Mouse (Mus musculus): ENCODE measurements around the gene Phka1. TPM values are rescaled to one million over a fixed set of nuclear protein-coding genes. Genes with fewer than 3 reads are reported as not detected.
A peak's percentile ranks its signal among the peaks of the same experiment; 100 is the strongest.

Gene Phka1
- polyA plus RNA-seq, 1 experiment from 2014 or later = 1.0 TPM

DNA sequence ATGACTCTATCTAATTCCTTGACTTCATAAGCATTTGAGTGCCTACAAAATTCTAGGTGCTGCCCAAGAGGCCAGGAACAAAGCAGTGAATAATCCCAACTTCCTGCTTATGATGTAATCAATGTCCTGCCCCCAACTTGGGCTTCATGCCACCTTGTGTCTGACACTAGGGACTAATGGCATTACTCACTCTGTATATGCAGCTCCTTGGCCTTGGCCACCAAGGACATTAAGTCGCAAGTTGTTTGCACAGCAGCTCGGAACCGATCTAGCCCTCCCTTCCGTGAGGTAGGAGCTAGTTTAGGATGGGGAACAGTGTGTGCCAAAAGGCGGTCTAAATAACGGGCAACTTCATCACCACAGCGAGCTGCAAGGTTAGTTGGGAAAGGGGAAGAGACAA lies 87.1 kb downstream of the Phka1 start:
- Histone ChIP-seq H3K4me2 (no peak overlapping the region), H3K9ac (no peak overlapping the region), H3K9me3 (replicated peaks) (no peaks in the 10 kb centered on the region), H3K36me3 (replicated peaks) (no peaks in the 10 kb centered on the region), H3K4me3 (replicated peaks) (no peak overlapping the region), H3K4me1 (replicated peaks) (no peaks in the 10 kb centered on the region), H3K27me3 (no peaks in the 10 kb centered on the region), H3K27ac (replicated peaks) (no peak overlapping the region)
- ATAC-seq (ENCODE audit: insufficient read depth) = no peak
- 64% methylated on average over 7 of the region's 7 CpGs for WGBS (ENCODE audit: insufficient replicate concordance)

DNA sequence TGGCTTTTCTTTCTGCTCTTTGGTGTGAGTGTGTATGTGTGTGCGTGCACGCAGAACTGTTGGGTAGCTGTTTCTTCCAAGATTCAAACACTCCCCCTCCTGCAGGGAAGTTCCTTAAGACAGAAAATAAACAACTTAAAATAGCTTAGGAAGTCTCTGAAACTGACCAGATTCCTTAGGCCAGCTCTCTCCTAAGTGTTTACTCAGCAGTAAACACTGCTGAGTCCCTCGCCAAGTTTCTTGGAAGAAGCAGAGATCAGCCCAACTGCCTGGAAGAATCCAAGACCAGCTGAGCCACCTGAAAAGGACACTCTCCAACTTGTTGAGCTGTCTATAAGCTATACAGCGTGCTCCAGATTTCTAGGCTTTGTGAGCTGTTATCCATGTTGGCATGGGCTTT lies 134.8 kb downstream of the Phka1 start:
- Histone ChIP-seq H3K4me2 (no peak overlapping the region), H3K9me3 (replicated peaks) (no peaks in the 10 kb centered on the region), H3K4me3 (replicated peaks) (no peak overlapping the region), H3K27me3 (peaks cover 10% of the 10 kb centered on the region), H3K36me3 (replicated peaks) (no peaks in the 10 kb centered on the region), H3K4me1 (replicated peaks) (no peaks in the 10 kb centered on the region), H3K27ac (replicated peaks) (no peak overlapping the region), H3K9ac (no peak overlapping the region)
- 50% methylated on average over 4 of the region's 4 CpGs for WGBS (ENCODE audit: insufficient replicate concordance)
- no peak for ATAC-seq (ENCODE audit: insufficient read depth)

DNA sequence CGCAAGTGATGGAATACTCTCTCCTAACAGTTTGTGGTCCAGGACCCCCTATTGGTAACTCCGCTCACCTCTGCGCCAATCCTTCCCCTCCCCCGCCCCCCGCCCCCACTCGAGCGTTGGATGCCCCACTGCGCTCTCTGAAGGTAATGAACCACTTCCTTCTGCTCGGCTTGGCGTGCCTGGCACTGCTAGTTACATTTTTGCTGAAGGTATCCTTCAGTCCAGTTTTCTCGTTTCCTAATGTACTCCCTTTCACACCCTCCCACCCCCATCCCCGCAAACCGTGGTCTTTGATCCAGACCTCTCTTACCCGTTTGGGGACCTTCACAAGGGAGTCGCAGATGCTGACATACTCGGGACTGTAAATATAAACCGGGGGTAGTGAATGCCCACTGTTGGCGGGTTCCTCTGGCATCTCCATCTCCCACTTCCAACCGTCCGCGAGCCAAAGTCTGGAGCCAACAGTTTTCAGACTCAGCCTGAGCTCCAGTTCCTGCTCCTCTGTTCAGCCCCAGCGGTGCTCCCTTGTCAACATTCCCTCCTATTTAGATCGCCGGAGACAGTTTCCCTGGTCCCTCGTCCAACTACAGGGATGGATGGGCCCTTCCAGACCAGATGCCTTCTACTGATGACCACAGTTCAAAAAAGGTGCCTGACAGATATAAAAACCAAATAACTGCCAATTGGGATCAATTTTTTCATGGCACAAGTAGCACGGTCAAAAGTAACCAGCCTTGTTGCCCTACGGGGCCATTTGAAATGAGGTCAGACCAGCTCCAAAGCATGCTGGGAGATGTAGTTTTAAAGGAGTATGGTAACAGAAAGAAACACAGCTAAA lies 139.2 kb downstream of the Phka1 start, which contains the start of gene Hdac8:
Hdac8 (minus strand) TSS at position 716 of the 838 bp plus-strand sequence.
- peak; percentile 84 for ATAC-seq (ENCODE audit: insufficient read depth)
- peak within 1 kb of the TSS; percentile 64 for H3K4me3 ChIP-seq (replicated peaks)
- H3K9me3 ChIP-seq (replicated peaks) = no peaks in the 10 kb centered on the region
- WGBS (ENCODE audit: insufficient replicate concordance) = 11% methylated on average over 27 of the region's 27 CpGs
- H3K4me1 ChIP-seq (replicated peaks) = no peaks in the 10 kb centered on the region
- no peak within 1 kb of the TSS for H3K27ac ChIP-seq (replicated peaks)
- peak within 1 kb of the TSS; percentile 59 for H3K9ac ChIP-seq
- peak within 1 kb of the TSS; percentile 65 for H3K4me2 ChIP-seq
- peaks cover 3% of the 10 kb centered on the region; the same call in 1 of the 2 replicates for H3K27me3 ChIP-seq
- no peaks in the 10 kb centered on the region for H3K36me3 ChIP-seq (replicated peaks)

- WGBS (ENCODE audit: insufficient replicate concordance) = 35% methylated on average over 10 of the region's 10 CpGs
- ATAC-seq (ENCODE audit: insufficient read depth) = no peak
These were observed 139.9 kb downstream of the Phka1 start for GRCm38 (mm10) chrX:102504179-102504578.

GRCm38 (mm10) chrX:102493992-102494730 lies 149.9 kb downstream of the Phka1 start:
- Histone ChIP-seq H3K9ac (no peak overlapping the region), H3K4me3 (replicated peaks) (no peak overlapping the region), H3K27ac (replicated peaks) (no peak overlapping the region), H3K4me2 (no peak overlapping the region), H3K4me1 (replicated peaks) (no peaks in the 10 kb centered on the region), H3K36me3 (replicated peaks) (no peaks in the 10 kb centered on the region), H3K9me3 (replicated peaks) (no peaks in the 10 kb centered on the region), H3K27me3 (no peaks in the 10 kb centered on the region)
- 54% methylated on average over 6 of the region's 6 CpGs for WGBS (ENCODE audit: insufficient replicate concordance)
- ATAC-seq (ENCODE audit: insufficient read depth) = no peak

More at GRCm38 (mm10) chrX:102504179-102504578, 139.9 kb downstream of the Phka1 start:
- Histone ChIP-seq H3K4me1 (replicated peaks) (no peaks in the 10 kb centered on the region), H3K9ac (peak overlapping the region; percentile 59), H3K27ac (replicated peaks) (no peak overlapping the region), H3K27me3 (peaks cover 3% of the 10 kb centered on the region; the same call in 1 of the 2 replicates), H3K36me3 (replicated peaks) (no peaks in the 10 kb centered on the region), H3K4me3 (replicated peaks) (peak overlapping the region; percentile 64), H3K9me3 (replicated peaks) (no peaks in the 10 kb centered on the region), H3K4me2 (peak overlapping the region; percentile 65)

DNA sequence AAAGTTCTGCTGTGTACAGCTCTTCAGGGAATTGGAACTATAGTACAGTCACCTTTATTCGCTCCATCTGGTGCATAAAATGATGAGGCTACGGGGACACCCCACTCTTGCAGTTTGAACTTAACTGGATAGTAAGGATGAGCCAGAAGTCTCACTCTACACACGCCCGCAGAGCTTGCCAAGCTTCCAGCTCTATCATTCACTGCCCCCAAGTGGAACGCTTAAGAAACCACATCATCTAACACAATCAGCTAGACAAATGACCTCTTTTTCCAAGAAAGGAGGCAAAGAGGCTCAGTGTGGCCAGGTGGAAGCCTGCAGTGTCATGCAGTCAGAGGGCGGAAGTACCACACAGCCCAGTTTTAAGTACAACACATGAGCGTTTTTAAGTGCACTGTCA lies 158.5 kb downstream of the Phka1 start:
- H3K27ac ChIP-seq (replicated peaks) = no peak overlapping the region
- no peak overlapping the region for H3K9ac ChIP-seq
- H3K36me3 ChIP-seq (replicated peaks) = no peaks in the 10 kb centered on the region
- no peaks in the 10 kb centered on the region for H3K4me1 ChIP-seq (replicated peaks)
- ATAC-seq (ENCODE audit: insufficient read depth) = no peak
- no peaks in the 10 kb centered on the region; the same call in 1 of the 2 replicates for H3K27me3 ChIP-seq
- no peaks in the 10 kb centered on the region for H3K9me3 ChIP-seq (replicated peaks)
- no peak overlapping the region for H3K4me3 ChIP-seq (replicated peaks)
- 78% methylated on average over 7 of the region's 7 CpGs for WGBS (ENCODE audit: insufficient replicate concordance)
- no peak overlapping the region for H3K4me2 ChIP-seq

DNA sequence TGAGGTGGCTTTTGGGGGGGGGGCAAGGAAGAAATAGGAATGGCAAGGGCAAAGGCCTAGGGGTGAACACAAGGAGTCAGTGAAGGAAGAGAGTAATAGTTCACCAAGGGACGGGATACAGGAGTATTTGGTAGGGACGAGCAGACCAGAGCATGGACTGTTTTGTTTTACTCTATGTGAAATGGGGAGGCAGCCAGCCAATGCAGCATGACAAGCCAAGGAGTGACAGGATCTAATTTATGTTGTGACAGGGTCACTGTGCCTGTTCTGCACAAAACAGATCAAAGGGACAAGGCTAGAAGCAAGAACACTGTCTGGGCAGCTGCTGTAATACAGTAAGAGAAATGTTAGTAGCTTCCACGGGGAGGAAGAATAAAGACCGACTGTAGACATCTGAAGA lies 164.4 kb downstream of the Phka1 start:
- no peak overlapping the region for H3K4me2 ChIP-seq
- 72% methylated on average over 4 of the region's 4 CpGs for WGBS (ENCODE audit: insufficient replicate concordance)

DNA sequence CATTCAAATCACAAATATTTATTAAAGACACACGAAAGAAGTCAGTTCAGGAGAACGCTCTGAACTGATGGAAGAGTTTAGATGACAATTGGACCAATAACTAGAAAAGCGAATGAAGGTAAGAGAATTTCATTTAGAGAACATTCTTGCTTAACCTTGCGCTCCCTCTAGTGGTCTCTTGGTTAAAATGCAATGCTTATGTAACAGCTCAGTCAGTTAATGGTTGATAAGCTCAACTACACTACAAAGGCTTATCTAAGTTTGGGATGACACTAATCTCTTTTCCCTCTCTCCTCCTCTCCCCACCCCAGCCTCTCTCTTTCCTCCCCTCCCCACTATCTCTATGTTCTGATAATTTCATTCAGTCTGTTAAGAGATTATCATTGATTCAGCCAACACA lies 165.1 kb downstream of the Phka1 start:
- H3K27me3 ChIP-seq = no peaks in the 10 kb centered on the region; the same call in 1 of the 2 replicates
- no peak overlapping the region for H3K4me2 ChIP-seq
- WGBS (ENCODE audit: insufficient replicate concordance) = 24% methylated on average over 4 of the region's 4 CpGs
- no peaks in the 10 kb centered on the region for H3K36me3 ChIP-seq (replicated peaks)
- no peaks in the 10 kb centered on the region for H3K4me1 ChIP-seq (replicated peaks)
- H3K9me3 ChIP-seq (replicated peaks) = no peaks in the 10 kb centered on the region
- H3K9ac ChIP-seq = no peak overlapping the region
- no peak overlapping the region for H3K27ac ChIP-seq (replicated peaks)
- H3K4me3 ChIP-seq (replicated peaks) = no peak overlapping the region
- no peak for ATAC-seq (ENCODE audit: insufficient read depth)

More for the DNA sequence above, 164.4 kb downstream of the Phka1 start:
- H3K4me3 ChIP-seq (replicated peaks) = no peak overlapping the region
- H3K9ac ChIP-seq = no peak overlapping the region
- H3K27ac ChIP-seq (replicated peaks) = no peak overlapping the region
- ATAC-seq (ENCODE audit: insufficient read depth) = no peak
- no peaks in the 10 kb centered on the region for H3K9me3 ChIP-seq (replicated peaks)
- H3K27me3 ChIP-seq = no peaks in the 10 kb centered on the region; the same call in 1 of the 2 replicates
- H3K4me1 ChIP-seq (replicated peaks) = no peaks in the 10 kb centered on the region
- H3K36me3 ChIP-seq (replicated peaks) = no peaks in the 10 kb centered on the region

DNA sequence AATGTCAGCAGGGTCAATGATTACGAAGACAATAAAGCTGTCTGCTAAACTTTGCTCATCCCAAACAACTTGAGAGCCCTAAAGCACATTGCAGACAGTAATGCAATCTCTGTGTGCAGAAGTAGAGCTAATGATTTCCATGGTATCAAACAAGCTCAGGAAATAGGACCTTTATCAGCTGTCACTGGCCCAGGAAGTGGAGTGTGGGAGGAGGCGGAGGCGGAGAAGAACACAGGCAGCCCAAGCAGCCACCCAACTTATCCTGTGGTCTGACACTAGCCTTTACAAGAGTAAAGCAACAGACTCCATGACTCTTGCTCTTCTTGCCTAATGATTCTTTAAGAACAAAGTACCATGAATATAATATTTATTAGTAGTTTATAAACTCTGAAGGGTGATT lies 165.6 kb downstream of the Phka1 start:
- Histone ChIP-seq H3K9me3 (replicated peaks) (no peaks in the 10 kb centered on the region), H3K36me3 (replicated peaks) (no peaks in the 10 kb centered on the region), H3K27ac (replicated peaks) (no peak overlapping the region), H3K4me3 (replicated peaks) (no peak overlapping the region), H3K4me2 (no peak overlapping the region), H3K27me3 (no peaks in the 10 kb centered on the region; the same call in 1 of the 2 replicates), H3K4me1 (replicated peaks) (no peaks in the 10 kb centered on the region), H3K9ac (no peak overlapping the region)
- WGBS (ENCODE audit: insufficient replicate concordance) = 55% methylated on average over 3 of the region's 3 CpGs
- no peak for ATAC-seq (ENCODE audit: insufficient read depth)

- no peak overlapping the region for H3K27ac ChIP-seq (replicated peaks)
- no peaks in the 10 kb centered on the region for H3K27me3 ChIP-seq
- H3K9me3 ChIP-seq (replicated peaks) = no peaks in the 10 kb centered on the region
- WGBS (ENCODE audit: insufficient replicate concordance) = 34% methylated on average over 3 of the region's 3 CpGs
- ATAC-seq (ENCODE audit: insufficient read depth) = no peak
- H3K36me3 ChIP-seq (replicated peaks) = no peaks in the 10 kb centered on the region
- no peaks in the 10 kb centered on the region for H3K4me1 ChIP-seq (replicated peaks)
- no peak overlapping the region for H3K9ac ChIP-seq
- H3K4me2 ChIP-seq = no peak overlapping the region
- no peak overlapping the region for H3K4me3 ChIP-seq (replicated peaks)
These were observed 167.3 kb downstream of the Phka1 start for GRCm38 (mm10) chrX:102476784-102477183.

DNA sequence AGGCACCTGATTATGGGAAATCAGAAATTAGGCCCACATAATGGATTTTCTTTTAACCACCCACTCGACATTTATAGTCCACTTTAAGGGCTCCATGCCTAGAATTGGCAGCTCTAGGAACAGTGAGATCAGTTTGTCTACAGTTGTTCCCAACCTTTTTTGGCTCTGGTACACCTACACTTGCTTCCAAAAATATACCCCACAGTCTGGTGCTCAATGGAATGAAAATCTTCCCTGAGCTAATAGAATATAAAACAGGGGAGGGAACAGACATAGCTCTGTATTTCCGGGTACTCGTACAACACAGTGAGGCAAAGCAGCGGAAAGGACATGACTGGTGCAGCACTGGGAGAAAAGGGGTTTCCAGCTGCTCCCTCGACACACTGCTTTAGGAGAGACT lies 168.5 kb downstream of the Phka1 start:
- no peaks in the 10 kb centered on the region for H3K9me3 ChIP-seq (replicated peaks)
- no peak for ATAC-seq (ENCODE audit: insufficient read depth)
- H3K27me3 ChIP-seq = no peaks in the 10 kb centered on the region
- no peak overlapping the region for H3K27ac ChIP-seq (replicated peaks)
- no peaks in the 10 kb centered on the region for H3K36me3 ChIP-seq (replicated peaks)
- H3K4me2 ChIP-seq = no peak overlapping the region
- no peak overlapping the region for H3K4me3 ChIP-seq (replicated peaks)
- 64% methylated on average over 5 of the region's 5 CpGs for WGBS (ENCODE audit: insufficient replicate concordance)
- H3K9ac ChIP-seq = no peak overlapping the region
- no peaks in the 10 kb centered on the region for H3K4me1 ChIP-seq (replicated peaks)

All from liver, embryonic 15.5 days (tissue).